Mouse (Mus musculus): ENCODE measurements around the gene Ifrd2. TPM values are rescaled to one million over a fixed set of nuclear protein-coding genes. Genes with fewer than 3 reads are reported as not detected.

Ifrd2 gene
- total and polyA plus RNA-seq, 3 experiments: 147 to 292 TPM; not detected in 1

- Histone ChIP-seq H3K4me3 (ENCODE audit: control insufficient read depth in 1 of 2, insufficient read depth in 1 of 2, low read depth in 2 of 2, low read length in 2 of 2) (peak overlapping the region; percentile 55 to 86), H3K27ac (ENCODE audit: control insufficient read depth, low read depth, low read length) (peak overlapping the region; percentile 99), H3K9me3 (replicated peaks; ENCODE audit: insufficient read depth, low read length) (no peaks in the 10 kb centered on the region), H3K27me3 (ENCODE audit: control insufficient read depth in 1 of 2, insufficient read depth in 2 of 2, low read length in 2 of 2) (no peaks in the 10 kb centered on the region), H3K79me2 (ENCODE audit: control insufficient read depth, insufficient read depth, low read length, poor library complexity) (peaks cover 40% of the 10 kb centered on the region), H3K9ac (ENCODE audit: control insufficient read depth, low read depth, low read length, poor library complexity, severe bottlenecking) (peak overlapping the region; percentile 99), H3K4me1 (ENCODE audit: control insufficient read depth in 1 of 2, insufficient read depth in 2 of 2, low read length in 2 of 2) (peaks cover 16 to 26% of the 10 kb centered on the region in 2 experiments; a peak in 3 of 4 replicates), H3K36me3 (ENCODE audit: control insufficient read depth in 1 of 2, insufficient read depth in 2 of 2, low read length in 2 of 2) (peaks cover 5 to 27% of the 10 kb centered on the region in 2 experiments; a peak in 3 of 4 replicates)
- DNase-seq (ENCODE audit: low read depth, low spot score): peak; percentile 84
- TF ChIP-seq POLR2A (IDR thresholded peaks at IDR 0.05; ENCODE audit: control insufficient read depth in 1 of 2, insufficient read depth in 1 of 2, low read depth in 1 of 2, low read length in 2 of 2, poor library complexity in 1 of 2) (peak in 1 of 2 experiments; percentile 82; a peak in 2 of 4 replicates), HCFC1 (IDR thresholded peaks at IDR 0.05; ENCODE audit: low read depth, low read length) (no peak), UBTF (IDR thresholded peaks at IDR 0.05; ENCODE audit: borderline replicate concordance, insufficient read depth, low read depth, low read length) (no peak), ZMIZ1 (IDR thresholded peaks at IDR 0.05; ENCODE audit: low read depth, low read length) (no peak), E2F4 (IDR thresholded peaks at IDR 0.05; ENCODE audit: borderline replicate concordance, low read depth, low read length) (no peak), CHD2 (IDR thresholded peaks at IDR 0.05; ENCODE audit: low read length) (no peak), JUND (IDR thresholded peaks at IDR 0.05; ENCODE audit: low read depth, low read length) (no peak), USF1 (IDR thresholded peaks at IDR 0.05; ENCODE audit: low read depth, low read length) (peak; percentile 75), ETS1 (IDR thresholded peaks at IDR 0.05; ENCODE audit: low read depth, low read length) (peak; percentile 65; the same call in 1 of the 2 replicates), CTCF (IDR thresholded peaks at IDR 0.05 in 2 of 3, conservative IDR thresholded peaks at IDR 0.05 in 1 of 3; ENCODE audit: control insufficient read depth in 1 of 3, insufficient read depth in 1 of 3, low read depth in 2 of 3, low read length in 3 of 3, poor library complexity in 1 of 3, severe bottlenecking in 1 of 3) (no peak), RAD21 (IDR thresholded peaks at IDR 0.05; ENCODE audit: low read depth, low read length) (no peak), MYB (IDR thresholded peaks at IDR 0.05; ENCODE audit: low read depth, low read length) (no peak), BHLHE40 (IDR thresholded peaks at IDR 0.05; ENCODE audit: borderline replicate concordance, low read depth, low read length) (peak; percentile 96), ZNF384 (IDR thresholded peaks at IDR 0.05; ENCODE audit: low read depth, low read length) (no peak), TBP (IDR thresholded peaks at IDR 0.05; ENCODE audit: low read depth, low read length) (peak; percentile 26; the same call in 1 of the 2 replicates), MYC (IDR thresholded peaks at IDR 0.05; ENCODE audit: low read depth, low read length) (peak; percentile 99), NELFE (IDR thresholded peaks at IDR 0.05; ENCODE audit: low read depth, low read length) (no peak), POLR2AphosphoS5 (IDR thresholded peaks at IDR 0.05; ENCODE audit: borderline replicate concordance, low read depth, low read length) (0 out of 2 replicates have a peak, but pooled peaks have one; percentile 9), ELF1 (IDR thresholded peaks at IDR 0.05; ENCODE audit: low read depth, low read length) (no peak), SMC3 (IDR thresholded peaks at IDR 0.05; ENCODE audit: low read depth, low read length) (no peak), MAFK (IDR thresholded peaks at IDR 0.05; ENCODE audit: borderline replicate concordance, low read depth, low read length) (0 out of 2 replicates have a peak, but pooled peaks have one; percentile 41), TCF12 (IDR thresholded peaks at IDR 0.05; ENCODE audit: low read depth, low read length) (peak; percentile 71; the same call in 1 of the 2 replicates), SIN3A (IDR thresholded peaks at IDR 0.05; ENCODE audit: low read length) (peak; percentile 50), RCOR1 (IDR thresholded peaks at IDR 0.05; ENCODE audit: low read depth, low read length) (no peak), ZKSCAN1 (IDR thresholded peaks at IDR 0.05; ENCODE audit: low read depth, low read length) (no peak), NRF1 (IDR thresholded peaks at IDR 0.05; ENCODE audit: insufficient read depth, low read depth, low read length, poor library complexity, severe bottlenecking) (no peak), KAT2A (conservative IDR thresholded peaks at IDR 0.05; ENCODE audit: low read depth, low read length) (peak; percentile 34; the same call in 1 of the 2 replicates), ZC3H11A (IDR thresholded peaks at IDR 0.05; ENCODE audit: low read depth, low read length) (no peak), TAL1 (IDR thresholded peaks at IDR 0.05; ENCODE audit: low read length) (peak; percentile 93), MEF2A (IDR thresholded peaks at IDR 0.05; ENCODE audit: extremely low read depth, insufficient replicate concordance, low read depth, low read length, poor library complexity, severe bottlenecking) (no peak), MAX (IDR thresholded peaks at IDR 0.05; ENCODE audit: low read length) (peak; percentile 97), GATA1 (IDR thresholded peaks at IDR 0.05; ENCODE audit: low read depth, low read length) (peak; percentile 71), MAZ (IDR thresholded peaks at IDR 0.05; ENCODE audit: low read depth, low read length) (no peak), GABPA (IDR thresholded peaks at IDR 0.05; ENCODE audit: low read depth, low read length) (no peak), USF2 (IDR thresholded peaks at IDR 0.05; ENCODE audit: borderline replicate concordance in 1 of 2, insufficient read depth in 1 of 2, low read depth in 1 of 2, low read length in 2 of 2) (no peak)
These were observed 594 bp downstream of the Ifrd2 start for GRCm38 (mm10) chr9:107587833-107588639.

All from MEL (cell line).